Mouse (Mus musculus): ENCODE measurements around the gene Far2. TPM values are rescaled to one million over a fixed set of nuclear protein-coding genes. Genes with fewer than 3 reads are reported as not detected.

Far2 gene
- polyA plus RNA-seq, 1 experiment from 2014 or later: 2.9 TPM

- H3K4me3 ChIP-seq (replicated peaks): no peak overlapping the region
- WGBS: 97% methylated on average over 3 of the region's 3 CpGs
- H3K9ac ChIP-seq: no peak overlapping the region
- no peaks in the 10 kb centered on the region for H3K4me1 ChIP-seq
- H3K9me3 ChIP-seq: no peaks in the 10 kb centered on the region
- no peaks in the 10 kb centered on the region for H3K27me3 ChIP-seq
- peaks cover 51% of the 10 kb centered on the region for H3K36me3 ChIP-seq (replicated peaks)
- no peak overlapping the region for H3K4me2 ChIP-seq
- ATAC-seq (ENCODE audit: low FRiP score): no peak
- no peak overlapping the region for H3K27ac ChIP-seq
These were observed 152.7 kb downstream of the Far2 start for GRCm38 (mm10) chr6:148199729-148200128.

DNA sequence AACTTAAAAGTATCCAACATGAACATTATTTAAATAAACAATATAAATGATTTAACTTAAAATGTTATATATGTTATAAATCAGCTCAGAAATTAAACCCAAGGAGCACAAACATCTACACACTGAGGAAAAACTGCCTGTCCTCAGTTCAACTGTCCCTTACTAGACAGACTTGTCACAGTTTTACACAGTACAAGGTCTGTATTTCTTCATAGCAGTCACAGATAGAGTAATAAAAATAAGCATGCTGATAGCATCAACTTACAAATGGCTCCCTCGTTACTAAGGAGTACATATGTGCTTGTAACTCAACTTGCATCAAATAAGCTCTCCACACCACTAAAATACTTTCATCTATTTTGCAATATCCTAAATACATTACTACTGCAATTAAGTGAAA is 158.1 kb downstream of the Far2 start:
- no peaks in the 10 kb centered on the region for H3K27me3 ChIP-seq
- WGBS: 100% methylated on average over 1 of the region's 1 CpGs

DNA sequence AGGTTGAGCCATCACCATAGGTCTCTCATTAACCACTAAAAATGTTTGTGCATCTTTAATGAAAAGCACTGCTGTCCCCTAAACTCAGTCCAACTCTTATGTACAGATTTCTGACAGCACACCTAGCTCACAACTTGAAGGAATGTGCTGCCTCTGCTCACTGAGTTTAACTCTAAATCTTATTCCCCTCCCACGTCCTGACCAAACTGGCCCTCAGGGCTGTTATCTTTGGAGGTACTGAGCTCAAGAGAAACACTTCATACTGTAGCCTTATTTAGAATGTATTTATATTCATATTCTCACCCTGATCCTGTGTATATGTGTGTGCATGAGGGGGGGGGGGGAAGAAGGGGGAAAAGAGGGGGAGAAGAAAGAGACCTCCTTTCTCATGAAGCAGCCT is 160.5 kb downstream of the Far2 start:
- H3K27me3 ChIP-seq: no peaks in the 10 kb centered on the region
- ATAC-seq (ENCODE audit: low FRiP score): no peak
- H3K4me2 ChIP-seq: no peak overlapping the region
- H3K27ac ChIP-seq: no peak overlapping the region
- H3K9me3 ChIP-seq: no peaks in the 10 kb centered on the region
- no peak overlapping the region for H3K4me3 ChIP-seq (replicated peaks)
- peaks cover 10% of the 10 kb centered on the region for H3K4me1 ChIP-seq
- peaks cover 25% of the 10 kb centered on the region for H3K36me3 ChIP-seq (replicated peaks)
- WGBS: 81% methylated on average over 1 of the region's 1 CpGs
- H3K9ac ChIP-seq: no peak overlapping the region

More for the DNA sequence above, 158.1 kb downstream of the Far2 start:
- Histone ChIP-seq H3K9ac (no peak overlapping the region), H3K4me3 (replicated peaks) (no peak overlapping the region), H3K27ac (no peak overlapping the region), H3K9me3 (no peaks in the 10 kb centered on the region), H3K4me1 (no peaks in the 10 kb centered on the region), H3K4me2 (no peak overlapping the region), H3K36me3 (replicated peaks) (peaks cover 41% of the 10 kb centered on the region)
- no peak for ATAC-seq (ENCODE audit: low FRiP score)

DNA sequence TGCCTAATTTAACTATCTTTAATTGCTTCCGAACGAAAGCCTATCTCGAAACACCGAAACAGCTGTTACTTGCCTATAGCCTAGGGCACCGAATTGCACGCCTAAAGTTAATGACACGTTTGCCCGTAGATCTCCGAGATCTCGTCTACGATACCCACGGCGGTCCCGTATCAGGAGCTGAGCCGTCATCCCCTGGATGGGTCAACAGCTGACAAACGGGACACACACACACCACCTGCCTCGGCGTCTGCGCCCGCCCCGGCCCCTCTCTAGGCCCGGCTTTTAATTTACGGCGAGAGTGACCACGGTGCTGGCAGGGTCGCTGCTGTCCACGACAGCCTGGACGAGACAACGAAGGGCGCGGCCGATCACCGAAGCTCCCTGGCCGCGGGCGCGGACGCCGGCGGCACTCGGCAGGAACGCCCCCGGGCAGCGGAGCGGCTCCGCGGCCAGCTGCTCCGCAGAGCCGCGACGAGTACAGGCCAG is 164.4 kb downstream of the Far2 start:
- peaks cover 16% of the 10 kb centered on the region for H3K4me1 ChIP-seq
- H3K27ac ChIP-seq: peak overlapping the region; percentile 86
- no peaks in the 10 kb centered on the region for H3K36me3 ChIP-seq (replicated peaks)
- WGBS: 2% methylated on average over 51 of the region's 51 CpGs
- H3K4me3 ChIP-seq (replicated peaks): peak overlapping the region; percentile 95
- H3K27me3 ChIP-seq: no peaks in the 10 kb centered on the region
- H3K9me3 ChIP-seq: no peaks in the 10 kb centered on the region
- peak overlapping the region; percentile 89 for H3K9ac ChIP-seq
- H3K4me2 ChIP-seq: peak overlapping the region; percentile 67
- peak; percentile 66 for ATAC-seq (ENCODE audit: low FRiP score)

GRCm38 (mm10) chr6:148211897-148212680 is 165.0 kb downstream of the Far2 start, which contains the start of gene Ergic2:
TSS of gene Ergic2 (minus strand) at chr6:148212374.
- Histone ChIP-seq H3K36me3 (replicated peaks) (0 out of 2 replicates have a peak, but pooled peaks cover 4% of the 10 kb centered on the region), H3K27me3 (no peaks in the 10 kb centered on the region), H3K4me3 (replicated peaks) (peak within 1 kb of the TSS; percentile 95), H3K4me2 (peak within 1 kb of the TSS; percentile 67), H3K27ac (peak within 1 kb of the TSS; percentile 86), H3K9ac (peak within 1 kb of the TSS; percentile 89), H3K4me1 (peaks cover 16% of the 10 kb centered on the region), H3K9me3 (no peaks in the 10 kb centered on the region)
- 1% methylated on average over 61 of the region's 61 CpGs for WGBS
- ATAC-seq (ENCODE audit: low FRiP score): peak; percentile 99

DNA sequence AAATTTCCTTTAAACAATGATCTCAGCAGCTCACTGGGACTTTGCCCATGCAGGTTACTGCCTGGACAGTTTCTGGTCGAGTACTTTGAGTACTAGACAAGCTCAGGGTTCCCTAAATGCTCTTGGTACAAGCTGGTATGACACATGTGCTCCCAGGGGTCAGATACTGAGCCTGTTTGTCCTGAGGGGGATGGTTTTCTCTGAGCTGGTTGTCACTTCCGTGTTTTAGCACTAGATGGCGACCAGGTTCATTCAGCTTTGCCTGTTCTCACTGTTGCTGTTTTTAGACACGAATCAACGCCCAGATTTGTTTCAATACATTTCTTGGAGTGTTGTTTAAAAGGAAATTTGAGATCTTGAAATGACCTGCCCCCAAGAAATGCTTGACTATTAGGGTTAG is 167.7 kb downstream of the Far2 start:
- 11% methylated on average over 5 of the region's 5 CpGs for WGBS
- H3K27ac ChIP-seq: no peak overlapping the region
- no peaks in the 10 kb centered on the region for H3K27me3 ChIP-seq
- no peak overlapping the region for H3K9ac ChIP-seq
- H3K4me3 ChIP-seq (replicated peaks): no peak overlapping the region
- no peak overlapping the region for H3K4me2 ChIP-seq
- no peaks in the 10 kb centered on the region for H3K9me3 ChIP-seq
- H3K4me1 ChIP-seq: peaks cover 16% of the 10 kb centered on the region
- ATAC-seq (ENCODE audit: low FRiP score): no peak
- H3K36me3 ChIP-seq (replicated peaks): 0 out of 2 replicates have a peak, but pooled peaks cover 4% of the 10 kb centered on the region

DNA sequence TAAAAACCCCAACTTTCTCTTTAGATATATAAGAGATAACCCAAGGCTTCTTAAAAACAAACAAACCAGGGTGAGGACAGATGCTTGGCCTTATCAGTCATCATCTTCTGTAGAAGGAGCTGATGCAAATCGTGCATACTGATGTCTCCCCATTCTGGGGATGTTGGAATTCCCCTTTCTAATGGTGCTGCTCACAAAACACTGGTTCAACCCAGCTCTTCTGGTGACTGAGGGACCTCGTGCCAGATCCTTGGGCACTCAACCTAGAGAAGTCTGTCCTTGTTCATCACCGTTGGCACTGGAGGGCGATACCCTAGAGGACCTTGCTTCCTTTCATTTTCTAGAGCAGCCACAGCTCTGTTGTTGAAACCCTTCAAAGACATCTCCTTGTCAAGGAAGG is 169.7 kb downstream of the Far2 start:
- Histone ChIP-seq H3K4me3 (replicated peaks) (no peak overlapping the region), H3K9ac (no peak overlapping the region), H3K4me1 (peaks cover 6% of the 10 kb centered on the region; the same call in 1 of the 2 replicates), H3K36me3 (replicated peaks) (0 out of 2 replicates have a peak, but pooled peaks cover 4% of the 10 kb centered on the region), H3K27ac (no peak overlapping the region), H3K9me3 (no peaks in the 10 kb centered on the region), H3K4me2 (no peak overlapping the region), H3K27me3 (no peaks in the 10 kb centered on the region)
- 85% methylated on average over 4 of the region's 4 CpGs for WGBS
- ATAC-seq (ENCODE audit: low FRiP score): no peak

DNA sequence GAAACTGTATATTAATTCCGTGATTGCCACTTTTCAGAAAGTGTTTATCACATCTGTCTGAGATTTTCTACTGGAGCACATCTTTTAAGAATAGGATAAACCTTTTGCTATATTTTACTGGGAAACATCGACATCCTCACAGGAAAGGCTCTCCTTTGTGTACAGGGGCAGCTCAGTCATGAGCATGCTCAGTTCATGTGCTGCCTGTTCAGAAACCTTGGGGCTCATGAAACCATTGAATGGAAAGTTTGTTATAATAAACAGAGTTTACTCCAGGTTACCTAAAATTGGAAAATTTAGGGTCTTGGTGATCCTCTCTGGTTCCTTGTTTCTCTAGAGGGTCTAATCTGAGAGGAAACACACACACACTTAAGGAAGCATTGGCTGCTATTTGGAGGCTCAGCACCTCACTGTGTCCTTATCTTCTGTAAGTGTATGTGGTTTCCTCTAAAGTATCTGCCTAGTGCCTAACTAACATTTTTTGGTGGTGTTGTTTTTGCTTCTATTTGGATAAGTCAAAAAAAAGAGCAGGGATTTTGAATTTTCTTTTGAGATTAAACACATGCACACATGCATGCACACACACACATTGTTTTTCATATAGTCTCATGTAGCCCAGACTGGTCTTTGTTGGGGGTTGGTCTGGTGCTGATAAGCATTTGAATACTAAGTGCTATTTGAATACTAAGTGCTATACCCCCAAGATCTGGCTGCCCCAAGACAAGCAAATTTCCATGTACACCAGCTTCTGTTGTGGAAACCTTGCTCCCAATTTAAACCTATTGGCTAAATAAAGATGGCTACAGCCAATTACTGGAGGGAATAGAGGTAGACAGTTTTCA is 171.4 kb downstream of the Far2 start:
- no peak for ATAC-seq (ENCODE audit: low FRiP score)
- H3K27ac ChIP-seq: no peak overlapping the region
- H3K9me3 ChIP-seq: no peaks in the 10 kb centered on the region
- H3K27me3 ChIP-seq: no peaks in the 10 kb centered on the region
- 0 out of 2 replicates have a peak, but pooled peaks cover 4% of the 10 kb centered on the region for H3K36me3 ChIP-seq (replicated peaks)
- H3K4me3 ChIP-seq (replicated peaks): no peak overlapping the region
- WGBS: 94% methylated on average over 2 of the region's 2 CpGs
- no peak overlapping the region for H3K9ac ChIP-seq
- H3K4me1 ChIP-seq: no peaks in the 10 kb centered on the region
- H3K4me2 ChIP-seq: no peak overlapping the region

- Histone ChIP-seq H3K9ac (no peak overlapping the region), H3K36me3 (replicated peaks) (no peaks in the 10 kb centered on the region), H3K4me1 (no peaks in the 10 kb centered on the region), H3K9me3 (no peaks in the 10 kb centered on the region), H3K4me3 (replicated peaks) (no peak overlapping the region), H3K27ac (no peak overlapping the region), H3K27me3 (no peaks in the 10 kb centered on the region), H3K4me2 (no peak overlapping the region)
- 75% methylated on average over 2 of the region's 2 CpGs for WGBS
- ATAC-seq (ENCODE audit: low FRiP score): no peak
These were observed 175.6 kb downstream of the Far2 start for GRCm38 (mm10) chr6:148222686-148223085.

- H3K4me2 ChIP-seq: no peak overlapping the region
- H3K4me1 ChIP-seq: no peaks in the 10 kb centered on the region
- H3K4me3 ChIP-seq (replicated peaks): no peak overlapping the region
- no peaks in the 10 kb centered on the region for H3K36me3 ChIP-seq (replicated peaks)
- no peak for ATAC-seq (ENCODE audit: low FRiP score)
- H3K9ac ChIP-seq: no peak overlapping the region
- H3K27me3 ChIP-seq: no peaks in the 10 kb centered on the region
- no peaks in the 10 kb centered on the region for H3K9me3 ChIP-seq
- no peak overlapping the region for H3K27ac ChIP-seq
- WGBS: 54% methylated on average over 3 of the region's 3 CpGs
These were observed 180.5 kb downstream of the Far2 start for GRCm38 (mm10) chr6:148227542-148227941.

Data from forebrain, embryonic 12.5 days (tissue).